Mouse (Mus musculus): ENCODE measurements around the gene Rad9a.

- no peak for TF ChIP-seq EP300 (IDR thresholded peaks at IDR 0.05; ENCODE audit: low read depth)
- peak; percentile 44 for TF ChIP-seq CTCF (IDR thresholded peaks at IDR 0.05; ENCODE audit: low read depth)
Measured at GRCm38 (mm10) chr19:4242416-4242815, 41.0 kb upstream of the Rad9a start.
